Mouse (Mus musculus): Measurements from ENCODE around the gene Hmgn1. TPM values are rescaled to one million over a fixed set of nuclear protein-coding genes. Genes with fewer than 3 reads are reported as not detected.
"Not testable (repeated sequence)": the region's sequence is repeated elsewhere in the genome, so short reads cannot be mapped to it uniquely, and the experiment has no call there.

The Hmgn1 gene
- polyA plus RNA-seq, 1 experiment, result 16.3 TPM

DNA sequence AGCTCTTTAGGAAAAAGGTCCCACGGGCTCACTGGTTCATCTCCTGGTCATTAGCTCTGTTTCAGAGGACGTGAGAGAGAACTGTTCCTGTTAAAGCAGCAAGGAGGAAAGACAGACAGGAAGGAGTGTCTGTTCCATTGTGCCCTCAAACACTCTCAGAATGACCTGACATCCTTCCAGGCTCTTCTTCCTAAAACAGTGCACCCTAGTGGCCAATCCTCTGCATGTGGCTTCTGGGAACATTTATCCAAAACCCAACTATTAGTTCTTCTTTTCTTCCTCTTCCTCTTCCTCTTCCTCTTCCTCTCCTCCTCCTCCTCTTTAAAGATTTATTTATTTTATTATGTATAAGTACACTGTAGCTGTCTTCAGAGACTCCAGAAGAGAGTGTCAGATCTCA, 24.5 kb downstream of the Hmgn1 start:
- Histone ChIP-seq H3K4me3 (ENCODE audit: control insufficient read depth, low read depth, low read length) (no peak overlapping the region), H3K36me3 (ENCODE audit: control insufficient read depth, insufficient read depth, low read length) (no peaks in the 10 kb centered on the region), H3K27me3 (ENCODE audit: control insufficient read depth, insufficient read depth, low read length) (no peaks in the 10 kb centered on the region), H3K27ac (ENCODE audit: control insufficient read depth, insufficient read depth, low read depth, low read length) (no peak overlapping the region), H3K4me1 (ENCODE audit: control insufficient read depth, insufficient read depth, low read length) (no peaks in the 10 kb centered on the region)
- TF ChIP-seq CTCF (IDR thresholded peaks at IDR 0.05; ENCODE audit: control insufficient read depth, insufficient read depth, insufficient replicate concordance, low read depth, low read length) (no peak), POLR2A (IDR thresholded peaks at IDR 0.05; ENCODE audit: control insufficient read depth, low read depth, low read length) (no peak)

DNA sequence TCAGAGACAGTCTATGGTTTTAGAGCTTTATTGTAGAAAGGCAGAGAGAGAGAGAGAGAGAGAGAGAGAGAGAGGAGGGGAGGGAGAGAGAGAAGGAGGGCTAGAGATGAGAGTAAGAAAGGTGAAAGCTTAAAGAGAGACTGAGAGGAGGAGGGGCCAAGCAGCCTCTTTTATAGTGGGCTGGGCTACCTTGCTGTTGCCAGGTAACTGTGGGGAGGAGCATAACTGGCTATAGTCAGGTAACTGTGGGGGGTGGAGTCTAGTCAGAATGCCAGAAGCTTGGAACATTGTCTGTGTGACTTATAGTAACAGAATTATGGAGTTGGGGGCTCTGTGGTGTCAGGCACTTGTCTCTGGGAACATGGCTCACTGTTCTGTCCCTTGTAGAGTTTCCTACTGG, 29.7 kb downstream of the Hmgn1 start:
- H3K4me3 ChIP-seq (ENCODE audit: control insufficient read depth, low read depth, low read length), result peak overlapping the region; percentile 87
- TF ChIP-seq POLR2A (IDR thresholded peaks at IDR 0.05; ENCODE audit: control insufficient read depth, low read depth, low read length), result peak; percentile 26; the same call in 1 of the 2 replicates

DNA sequence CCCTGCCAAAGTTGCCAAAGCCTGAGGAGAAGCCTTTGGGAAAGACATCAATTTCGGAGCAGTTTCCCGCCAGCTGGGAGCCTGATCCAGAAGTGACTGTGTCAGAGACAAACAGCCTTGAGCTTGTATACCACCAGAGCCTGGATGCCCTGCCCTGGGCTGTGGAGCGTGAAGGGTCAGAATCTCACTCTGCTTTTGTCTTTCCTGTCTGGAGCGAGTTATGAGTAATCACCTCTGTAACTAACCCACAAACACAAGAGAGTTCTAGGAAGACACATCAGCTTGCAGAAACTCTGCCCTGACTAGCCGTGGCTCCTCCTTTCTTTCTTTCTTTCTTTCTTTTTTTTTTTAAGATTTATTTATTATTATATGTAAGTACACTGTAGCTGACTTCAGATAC, 31.6 kb downstream of the Hmgn1 start:
- Histone ChIP-seq H3K36me3 (ENCODE audit: control insufficient read depth, insufficient read depth, low read length) (no peaks in the 10 kb centered on the region), H3K4me1 (ENCODE audit: control insufficient read depth, insufficient read depth, low read length) (peaks cover 13% of the 10 kb centered on the region), H3K27ac (ENCODE audit: control insufficient read depth, insufficient read depth, low read depth, low read length) (no peak overlapping the region), H3K27me3 (ENCODE audit: control insufficient read depth, insufficient read depth, low read length) (no peaks in the 10 kb centered on the region), H3K4me3 (ENCODE audit: control insufficient read depth, low read depth, low read length) (no peak overlapping the region)
- TF ChIP-seq POLR2A (IDR thresholded peaks at IDR 0.05; ENCODE audit: control insufficient read depth, low read depth, low read length) (no peak), CTCF (IDR thresholded peaks at IDR 0.05; ENCODE audit: control insufficient read depth, insufficient read depth, insufficient replicate concordance, low read depth, low read length) (no peak)

More for the DNA sequence above, 29.7 kb downstream of the Hmgn1 start:
- H3K27me3 ChIP-seq (ENCODE audit: control insufficient read depth, insufficient read depth, low read length); H3K36me3 ChIP-seq (ENCODE audit: control insufficient read depth, insufficient read depth, low read length): not testable (repeated sequence)
- peak overlapping the region; percentile 25; the same call in 1 of the 2 replicates for H3K27ac ChIP-seq (ENCODE audit: control insufficient read depth, insufficient read depth, low read depth, low read length)
- peaks cover 13% of the 10 kb centered on the region for H3K4me1 ChIP-seq (ENCODE audit: control insufficient read depth, insufficient read depth, low read length)

- Histone ChIP-seq H3K27me3 (ENCODE audit: control insufficient read depth, insufficient read depth, low read length) (no peaks in the 10 kb centered on the region), H3K4me3 (ENCODE audit: control insufficient read depth, low read depth, low read length) (no peak overlapping the region), H3K36me3 (ENCODE audit: control insufficient read depth, insufficient read depth, low read length) (no peaks in the 10 kb centered on the region), H3K4me1 (ENCODE audit: control insufficient read depth, insufficient read depth, low read length) (peaks cover 9% of the 10 kb centered on the region), H3K27ac (ENCODE audit: control insufficient read depth, insufficient read depth, low read depth, low read length) (no peak overlapping the region; the same call in 1 of the 2 replicates)
- TF ChIP-seq POLR2A (IDR thresholded peaks at IDR 0.05; ENCODE audit: control insufficient read depth, low read depth, low read length), result no peak
- no peak for TF ChIP-seq CTCF (IDR thresholded peaks at IDR 0.05; ENCODE audit: control insufficient read depth, insufficient read depth, insufficient replicate concordance, low read depth, low read length)
Observed at GRCm38 (mm10) chr16:96091515-96092504, 35.7 kb downstream of the Hmgn1 start.

GRCm38 (mm10) chr16:96088120-96088519, 39.4 kb downstream of the Hmgn1 start:
- Histone ChIP-seq H3K27ac (ENCODE audit: control insufficient read depth, insufficient read depth, low read depth, low read length) (no peak overlapping the region), H3K36me3 (ENCODE audit: control insufficient read depth, insufficient read depth, low read length) (no peaks in the 10 kb centered on the region), H3K4me3 (ENCODE audit: control insufficient read depth, low read depth, low read length) (no peak overlapping the region), H3K4me1 (ENCODE audit: control insufficient read depth, insufficient read depth, low read length) (no peaks in the 10 kb centered on the region; the same call in 1 of the 2 replicates), H3K27me3 (ENCODE audit: control insufficient read depth, insufficient read depth, low read length) (no peaks in the 10 kb centered on the region)
- TF ChIP-seq CTCF (IDR thresholded peaks at IDR 0.05; ENCODE audit: control insufficient read depth, insufficient read depth, insufficient replicate concordance, low read depth, low read length) (no peak), POLR2A (IDR thresholded peaks at IDR 0.05; ENCODE audit: control insufficient read depth, low read depth, low read length) (no peak)

GRCm38 (mm10) chr16:96087436-96087835, 40.1 kb downstream of the Hmgn1 start:
- H3K4me1 ChIP-seq (ENCODE audit: control insufficient read depth, insufficient read depth, low read length), result no peaks in the 10 kb centered on the region; the same call in 1 of the 2 replicates
- H3K27ac ChIP-seq (ENCODE audit: control insufficient read depth, insufficient read depth, low read depth, low read length), result no peak overlapping the region
- no peak overlapping the region for H3K4me3 ChIP-seq (ENCODE audit: control insufficient read depth, low read depth, low read length)
- no peaks in the 10 kb centered on the region for H3K27me3 ChIP-seq (ENCODE audit: control insufficient read depth, insufficient read depth, low read length)
- no peaks in the 10 kb centered on the region for H3K36me3 ChIP-seq (ENCODE audit: control insufficient read depth, insufficient read depth, low read length)
- no peak for TF ChIP-seq CTCF (IDR thresholded peaks at IDR 0.05; ENCODE audit: control insufficient read depth, insufficient read depth, insufficient replicate concordance, low read depth, low read length)
- no peak for TF ChIP-seq POLR2A (IDR thresholded peaks at IDR 0.05; ENCODE audit: control insufficient read depth, low read depth, low read length)

DNA sequence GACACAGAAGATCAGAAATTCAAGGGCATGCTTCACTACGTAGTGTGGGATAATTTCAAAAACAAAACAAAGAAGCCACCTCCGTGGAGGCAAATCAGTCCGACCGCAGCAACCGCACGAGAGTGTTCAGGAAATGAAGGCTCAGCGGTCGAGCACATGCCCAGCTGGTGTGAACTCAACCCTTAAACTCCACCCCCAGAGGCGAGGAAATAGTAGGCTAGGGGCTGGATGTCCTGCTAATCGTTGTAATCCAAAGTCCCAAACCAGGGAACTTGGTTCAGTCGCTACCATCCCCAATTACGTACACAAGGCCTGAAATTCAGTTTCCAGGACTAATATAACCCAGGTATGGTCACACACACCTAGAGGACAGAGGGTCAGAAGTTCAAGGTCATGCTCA, 40.5 kb downstream of the Hmgn1 start:
- H3K4me3 ChIP-seq (ENCODE audit: control insufficient read depth, low read depth, low read length), result no peak overlapping the region
- no peaks in the 10 kb centered on the region; the same call in 1 of the 2 replicates for H3K4me1 ChIP-seq (ENCODE audit: control insufficient read depth, insufficient read depth, low read length)
- TF ChIP-seq CTCF (IDR thresholded peaks at IDR 0.05; ENCODE audit: control insufficient read depth, insufficient read depth, insufficient replicate concordance, low read depth, low read length) (no peak), POLR2A (IDR thresholded peaks at IDR 0.05; ENCODE audit: control insufficient read depth, low read depth, low read length) (no peak)
- H3K36me3 ChIP-seq (ENCODE audit: control insufficient read depth, insufficient read depth, low read length), result no peaks in the 10 kb centered on the region
- H3K27ac ChIP-seq (ENCODE audit: control insufficient read depth, insufficient read depth, low read depth, low read length), result no peak overlapping the region
- no peaks in the 10 kb centered on the region for H3K27me3 ChIP-seq (ENCODE audit: control insufficient read depth, insufficient read depth, low read length)
